Mouse (Mus musculus): Measurements from ENCODE around the gene Ebf1. TPM values are rescaled to one million over a fixed set of nuclear protein-coding genes. Genes with fewer than 3 reads are reported as not detected.
"Not testable (repeated sequence)": the region's sequence is repeated elsewhere in the genome, so short reads cannot be mapped to it uniquely, and the experiment has no call there.

The Ebf1 gene
- 52.9 and 53.3 TPM in 2 replicates for polyA plus RNA-seq (2015; fragmentation: Nextera tagmentation; extraction: Ambion mirVana)

GRCm38 (mm10) chr11:44616788-44617712 lies at the start of gene Ebf1:
TSS of gene Ebf1 (plus strand) at chr11:44617317.
- Histone ChIP-seq H3K27me3 (ENCODE audit: control insufficient read depth, insufficient read depth, low read depth, low read length) (peaks cover 24% of the 10 kb centered on the region), H3K36me3 (ENCODE audit: control insufficient read depth, insufficient read depth, low read length) (no peaks in the 10 kb centered on the region), H3K9ac (ENCODE audit: low read depth, low read length) (peak within 1 kb of the TSS; percentile 71), H3K4me2 (ENCODE audit: low read length) (peak within 1 kb of the TSS; percentile 63), H3K27ac (ENCODE audit: low read length) (peak within 1 kb of the TSS; percentile 83), H3K4me3 (ENCODE audit: low read depth, low read length) (peak within 1 kb of the TSS; percentile 58), H3K4me1 (ENCODE audit: control insufficient read depth, insufficient read depth, low read length) (peaks cover 15% of the 10 kb centered on the region), H3K9me3 (replicated peaks; ENCODE audit: control insufficient read depth, low read length, poor library complexity, severe bottlenecking) (no peaks in the 10 kb centered on the region)
- WGBS = under 1% methylated on average over 30 of the region's 31 CpGs
- ATAC-seq = peak; percentile 95

DNA sequence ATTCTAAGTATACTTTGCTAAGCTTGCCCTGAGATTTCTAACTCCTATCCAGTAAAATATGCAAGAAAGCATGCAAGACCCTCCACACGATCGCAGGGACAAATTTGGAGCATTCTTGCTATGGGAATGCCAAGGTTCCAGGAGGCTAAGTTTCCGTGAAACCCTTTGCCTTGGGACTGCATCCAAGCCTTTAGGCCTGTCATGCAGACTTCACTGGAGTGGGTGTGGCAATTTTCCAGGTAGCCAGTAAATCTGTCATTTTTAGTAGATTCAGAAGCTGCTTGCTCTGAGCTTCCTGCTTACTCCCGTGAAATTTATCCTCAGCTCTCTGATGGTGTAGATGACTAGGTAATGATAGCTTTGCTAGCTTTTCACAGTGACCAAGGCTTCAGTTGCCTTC lies 46.8 kb upstream of the Ebf1 start:
- 96% methylated on average over 4 of the region's 4 CpGs for WGBS
- H3K4me3 ChIP-seq (ENCODE audit: low read depth, low read length); H3K9ac ChIP-seq (ENCODE audit: low read depth, low read length); ATAC-seq; H3K4me1 ChIP-seq (ENCODE audit: control insufficient read depth, insufficient read depth, low read length); H3K27me3 ChIP-seq (ENCODE audit: control insufficient read depth, insufficient read depth, low read depth, low read length); H3K36me3 ChIP-seq (ENCODE audit: control insufficient read depth, insufficient read depth, low read length); H3K9me3 ChIP-seq (replicated peaks; ENCODE audit: control insufficient read depth, low read length, poor library complexity, severe bottlenecking); H3K27ac ChIP-seq (ENCODE audit: low read length); H3K4me2 ChIP-seq (ENCODE audit: low read length): not testable (repeated sequence)

DNA sequence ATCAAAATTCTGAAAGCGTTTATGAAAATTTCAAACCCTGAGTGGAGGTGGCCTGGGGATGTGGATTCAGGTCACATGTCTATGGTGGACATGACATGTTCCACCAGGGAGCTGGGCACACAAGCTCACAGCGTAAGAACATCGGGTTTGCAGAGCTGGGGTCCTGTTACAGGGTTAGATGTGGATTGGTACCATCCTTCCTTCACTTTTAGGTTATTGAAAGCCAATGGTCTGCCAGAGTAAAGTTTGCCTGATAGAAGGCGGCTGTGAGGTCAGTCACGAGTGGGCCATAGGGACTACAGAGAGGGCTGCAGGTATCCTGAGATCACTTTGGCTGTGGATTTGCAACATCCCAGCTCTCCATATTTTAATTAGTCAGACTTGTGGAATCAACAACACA lies 44.3 kb upstream of the Ebf1 start:
- WGBS = 94% methylated on average over 5 of the region's 5 CpGs
- Histone ChIP-seq H3K36me3 (ENCODE audit: control insufficient read depth, insufficient read depth, low read length) (no peaks in the 10 kb centered on the region), H3K9me3 (replicated peaks; ENCODE audit: control insufficient read depth, low read length, poor library complexity, severe bottlenecking) (0 out of 2 replicates have a peak, but pooled peaks cover 2% of the 10 kb centered on the region), H3K27ac (ENCODE audit: low read length) (no peak overlapping the region), H3K27me3 (ENCODE audit: control insufficient read depth, insufficient read depth, low read depth, low read length) (no peaks in the 10 kb centered on the region), H3K4me3 (ENCODE audit: low read depth, low read length) (no peak overlapping the region), H3K4me2 (ENCODE audit: low read length) (no peak overlapping the region), H3K9ac (ENCODE audit: low read depth, low read length) (no peak overlapping the region), H3K4me1 (ENCODE audit: control insufficient read depth, insufficient read depth, low read length) (no peaks in the 10 kb centered on the region)
- no peak for ATAC-seq

DNA sequence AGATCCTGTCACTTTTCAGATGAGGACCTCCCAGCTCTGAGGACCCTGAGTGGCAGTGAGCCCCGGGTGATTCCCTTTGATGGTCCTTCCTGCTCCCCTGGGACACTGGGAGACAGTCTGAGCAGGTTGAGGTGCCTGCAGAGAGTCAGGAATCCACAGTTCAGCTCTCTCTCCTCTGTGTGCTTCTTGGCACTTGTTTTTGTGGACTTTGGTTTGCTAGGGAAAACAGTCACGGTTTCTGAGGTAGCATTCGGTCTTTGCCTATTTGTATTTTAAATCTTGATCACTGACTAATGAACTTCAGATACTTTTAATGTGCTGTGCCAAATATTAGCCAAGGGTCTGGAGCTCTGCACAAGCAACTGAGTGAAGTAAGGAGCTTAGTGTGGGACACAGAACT lies 43.7 kb upstream of the Ebf1 start:
- Histone ChIP-seq H3K36me3 (ENCODE audit: control insufficient read depth, insufficient read depth, low read length) (no peaks in the 10 kb centered on the region), H3K4me3 (ENCODE audit: low read depth, low read length) (no peak overlapping the region), H3K9me3 (replicated peaks; ENCODE audit: control insufficient read depth, low read length, poor library complexity, severe bottlenecking) (0 out of 2 replicates have a peak, but pooled peaks cover 2% of the 10 kb centered on the region), H3K27ac (ENCODE audit: low read length) (no peak overlapping the region), H3K4me1 (ENCODE audit: control insufficient read depth, insufficient read depth, low read length) (no peaks in the 10 kb centered on the region), H3K4me2 (ENCODE audit: low read length) (no peak overlapping the region), H3K9ac (ENCODE audit: low read depth, low read length) (no peak overlapping the region), H3K27me3 (ENCODE audit: control insufficient read depth, insufficient read depth, low read depth, low read length) (no peaks in the 10 kb centered on the region)
- WGBS = 84% methylated on average over 3 of the region's 3 CpGs
- ATAC-seq = no peak

DNA sequence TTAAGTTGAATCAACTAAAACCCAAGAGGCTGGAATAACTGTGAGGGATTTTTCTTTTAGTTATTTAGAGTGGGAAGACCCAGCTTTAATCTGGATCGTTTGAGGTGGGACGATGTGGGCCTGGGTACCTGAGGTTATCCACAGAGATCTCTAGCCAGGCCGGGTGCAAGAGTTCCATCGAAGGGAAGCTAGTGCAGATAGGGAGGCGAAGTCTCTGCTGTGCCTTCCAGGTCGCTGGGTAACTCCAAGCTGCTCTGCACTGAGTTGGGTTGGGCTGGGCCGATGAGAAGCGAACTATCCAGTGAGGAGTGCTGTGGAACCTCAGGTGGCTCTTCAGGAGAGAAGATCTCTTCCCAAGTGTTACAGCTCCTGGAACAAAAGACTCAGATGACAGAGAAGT lies 42.7 kb upstream of the Ebf1 start:
- H3K4me2 ChIP-seq (ENCODE audit: low read length) = no peak overlapping the region
- 0 out of 2 replicates have a peak, but pooled peaks cover 2% of the 10 kb centered on the region for H3K9me3 ChIP-seq (replicated peaks; ENCODE audit: control insufficient read depth, low read length, poor library complexity, severe bottlenecking)
- 95% methylated on average over 8 of the region's 8 CpGs for whole genome bisulfite sequencing
- H3K27ac ChIP-seq (ENCODE audit: low read length) = no peak overlapping the region
- H3K4me1 ChIP-seq (ENCODE audit: control insufficient read depth, insufficient read depth, low read length) = no peaks in the 10 kb centered on the region
- no peaks in the 10 kb centered on the region for H3K27me3 ChIP-seq (ENCODE audit: control insufficient read depth, insufficient read depth, low read depth, low read length)
- no peak for ATAC-seq
- H3K9ac ChIP-seq (ENCODE audit: low read depth, low read length) = no peak overlapping the region
- no peak overlapping the region for H3K4me3 ChIP-seq (ENCODE audit: low read depth, low read length)
- H3K36me3 ChIP-seq (ENCODE audit: control insufficient read depth, insufficient read depth, low read length) = no peaks in the 10 kb centered on the region

DNA sequence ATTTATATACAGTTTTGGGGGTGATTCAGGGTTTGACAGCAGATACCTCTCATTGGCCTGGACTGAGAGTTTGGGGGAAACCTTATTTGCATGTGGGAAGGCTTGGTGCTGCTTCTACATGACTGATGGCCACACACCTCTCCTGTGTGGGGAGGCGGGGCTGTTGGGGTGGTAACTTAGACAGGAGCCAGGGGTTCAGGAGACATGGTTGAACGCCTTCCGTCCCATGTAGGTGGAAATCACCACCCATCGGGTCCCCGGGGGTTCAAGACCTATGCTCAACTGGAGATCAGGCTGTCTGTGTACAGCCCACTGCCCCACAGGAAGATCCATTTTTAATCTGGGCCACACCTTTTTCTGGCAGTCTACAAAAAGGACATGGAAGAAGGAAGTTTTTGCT lies 42.3 kb upstream of the Ebf1 start:
- Histone ChIP-seq H3K27ac (ENCODE audit: low read length) (no peak overlapping the region), H3K4me2 (ENCODE audit: low read length) (no peak overlapping the region), H3K36me3 (ENCODE audit: control insufficient read depth, insufficient read depth, low read length) (no peaks in the 10 kb centered on the region), H3K4me1 (ENCODE audit: control insufficient read depth, insufficient read depth, low read length) (no peaks in the 10 kb centered on the region), H3K9me3 (replicated peaks; ENCODE audit: control insufficient read depth, low read length, poor library complexity, severe bottlenecking) (no peaks in the 10 kb centered on the region), H3K27me3 (ENCODE audit: control insufficient read depth, insufficient read depth, low read depth, low read length) (no peaks in the 10 kb centered on the region), H3K9ac (ENCODE audit: low read depth, low read length) (no peak overlapping the region), H3K4me3 (ENCODE audit: low read depth, low read length) (no peak overlapping the region)
- WGBS = 91% methylated on average over 5 of the region's 5 CpGs
- ATAC-seq = no peak

DNA sequence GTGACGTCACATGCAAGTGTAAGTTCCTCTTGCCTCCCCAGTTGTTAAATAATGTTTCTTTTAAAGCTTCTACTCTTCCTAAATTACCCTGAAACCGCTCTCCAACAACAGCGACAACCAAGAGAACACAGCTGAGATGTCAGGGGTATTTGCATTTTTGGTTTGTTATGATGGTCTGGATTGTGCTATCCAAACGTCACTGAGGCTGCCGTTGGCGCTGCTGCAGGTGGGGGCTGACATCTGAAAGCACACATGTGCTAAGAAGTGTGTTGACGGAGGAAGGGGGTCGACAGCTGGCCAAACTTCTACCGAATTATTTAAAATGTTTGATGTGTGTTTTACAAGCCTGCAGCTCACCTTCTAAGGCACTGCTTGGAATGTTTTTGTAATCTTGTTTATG lies 39.2 kb upstream of the Ebf1 start:
- Histone ChIP-seq H3K27me3 (ENCODE audit: control insufficient read depth, insufficient read depth, low read depth, low read length) (no peaks in the 10 kb centered on the region), H3K9ac (ENCODE audit: low read depth, low read length) (no peak overlapping the region), H3K27ac (ENCODE audit: low read length) (no peak overlapping the region), H3K4me3 (ENCODE audit: low read depth, low read length) (no peak overlapping the region), H3K9me3 (replicated peaks; ENCODE audit: control insufficient read depth, low read length, poor library complexity, severe bottlenecking) (no peaks in the 10 kb centered on the region), H3K4me2 (ENCODE audit: low read length) (no peak overlapping the region), H3K4me1 (ENCODE audit: control insufficient read depth, insufficient read depth, low read length) (no peaks in the 10 kb centered on the region), H3K36me3 (ENCODE audit: control insufficient read depth, insufficient read depth, low read length) (no peaks in the 10 kb centered on the region)
- no peak for ATAC-seq
- 83% methylated on average over 9 of the region's 9 CpGs for WGBS

- no peak for ATAC-seq
- Histone ChIP-seq H3K27ac (ENCODE audit: low read length) (no peak overlapping the region), H3K27me3 (ENCODE audit: control insufficient read depth, insufficient read depth, low read depth, low read length) (no peaks in the 10 kb centered on the region), H3K36me3 (ENCODE audit: control insufficient read depth, insufficient read depth, low read length) (no peaks in the 10 kb centered on the region), H3K4me3 (ENCODE audit: low read depth, low read length) (no peak overlapping the region), H3K9me3 (replicated peaks; ENCODE audit: control insufficient read depth, low read length, poor library complexity, severe bottlenecking) (no peaks in the 10 kb centered on the region), H3K9ac (ENCODE audit: low read depth, low read length) (no peak overlapping the region), H3K4me2 (ENCODE audit: low read length) (no peak overlapping the region), H3K4me1 (ENCODE audit: control insufficient read depth, insufficient read depth, low read length) (peaks cover 1% of the 10 kb centered on the region; the same call in 1 of the 2 replicates)
- WGBS = 37% methylated on average over 11 of the region's 11 CpGs
Observed at GRCm38 (mm10) chr11:44581277-44581683, 35.8 kb upstream of the Ebf1 start.

DNA sequence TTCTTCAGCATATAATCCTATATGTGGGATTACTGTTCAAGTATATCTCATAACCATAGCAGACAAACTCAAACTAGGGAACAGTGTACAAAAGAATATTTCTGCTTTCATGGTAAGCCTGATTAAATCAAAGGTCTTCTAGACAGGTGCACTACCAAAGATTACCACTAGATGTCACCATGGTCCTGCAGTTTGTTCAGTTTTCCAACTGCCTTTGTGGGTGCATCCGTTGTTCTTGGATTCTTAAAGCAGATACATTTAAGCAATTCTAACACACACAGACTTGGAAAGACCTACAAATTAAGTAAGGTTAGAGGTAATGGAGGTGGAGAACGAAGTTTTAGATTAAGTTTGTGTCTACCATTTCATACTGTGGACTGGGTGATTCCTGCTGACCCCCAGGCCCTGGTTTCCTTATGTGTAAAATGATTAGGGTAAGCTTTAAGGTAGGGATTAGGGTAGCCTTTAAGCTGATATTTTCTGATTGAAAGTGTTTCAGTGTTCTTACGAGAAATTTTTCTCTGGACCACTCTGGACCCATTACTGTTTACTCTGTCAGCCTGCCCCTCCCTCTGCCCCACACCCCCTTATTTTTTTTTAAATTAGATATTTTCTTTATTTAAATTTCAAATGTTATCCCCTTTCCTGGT lies 30.9 kb upstream of the Ebf1 start:
- Histone ChIP-seq H3K4me1 (ENCODE audit: control insufficient read depth, insufficient read depth, low read length) (peaks cover 3% of the 10 kb centered on the region; the same call in 1 of the 2 replicates), H3K4me2 (ENCODE audit: low read length) (no peak overlapping the region), H3K27me3 (ENCODE audit: control insufficient read depth, insufficient read depth, low read depth, low read length) (no peaks in the 10 kb centered on the region), H3K27ac (ENCODE audit: low read length) (no peak overlapping the region), H3K9me3 (replicated peaks; ENCODE audit: control insufficient read depth, low read length, poor library complexity, severe bottlenecking) (no peaks in the 10 kb centered on the region), H3K4me3 (ENCODE audit: low read depth, low read length) (no peak overlapping the region), H3K36me3 (ENCODE audit: control insufficient read depth, insufficient read depth, low read length) (no peaks in the 10 kb centered on the region), H3K9ac (ENCODE audit: low read depth, low read length) (no peak overlapping the region)
- peak; percentile 83 for ATAC-seq
- 10% methylated on average over 3 of the region's 3 CpGs for WGBS

Measured in midbrain, embryonic 16.5 days (tissue).